Mouse (Mus musculus): Measurements from ENCODE around the gene Cacnb2.

Cacnb2 gene

DNA sequence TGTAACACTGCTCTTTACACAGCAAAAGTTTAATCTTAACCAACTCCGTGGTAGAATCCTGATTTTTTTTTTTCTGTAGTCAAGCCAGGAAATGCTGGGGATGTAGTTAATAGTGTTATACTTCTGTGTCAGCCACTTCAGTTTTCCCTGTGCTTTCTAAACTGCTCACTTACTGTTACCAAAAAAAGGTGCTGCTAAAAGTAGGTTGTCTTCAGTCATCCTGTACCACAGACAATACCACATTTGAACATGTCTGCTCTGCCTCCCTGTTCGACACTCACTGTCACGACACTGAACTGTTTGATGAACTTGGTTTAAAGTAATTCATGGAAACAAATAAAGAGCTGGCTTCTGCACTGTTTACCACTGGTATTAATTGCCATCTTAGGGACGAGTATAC is 385.6 kb downstream of the Cacnb2 start:
- DNase-seq (ENCODE audit: low spot score): no peak

DNA sequence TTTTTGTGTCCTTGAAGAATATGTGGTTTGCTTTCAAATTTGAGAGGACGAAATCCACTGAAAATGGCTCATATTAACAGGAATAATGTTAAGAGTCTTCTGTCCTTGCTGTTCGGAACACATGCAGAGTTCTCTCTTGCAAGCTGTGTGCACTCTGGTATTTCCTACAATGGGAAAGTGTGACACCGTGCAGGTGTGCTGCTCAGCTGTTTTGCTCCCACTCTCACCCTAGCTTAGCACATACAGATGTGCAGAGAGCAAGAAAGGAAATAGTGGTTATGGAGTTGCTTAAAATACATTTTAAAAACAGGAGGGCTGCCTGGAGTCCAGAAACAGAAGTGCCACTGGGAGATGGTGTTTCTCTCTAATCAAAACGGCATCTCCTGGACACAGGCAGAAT is 386.5 kb downstream of the Cacnb2 start:
- DNase-seq (ENCODE audit: low spot score): no peak

DNA sequence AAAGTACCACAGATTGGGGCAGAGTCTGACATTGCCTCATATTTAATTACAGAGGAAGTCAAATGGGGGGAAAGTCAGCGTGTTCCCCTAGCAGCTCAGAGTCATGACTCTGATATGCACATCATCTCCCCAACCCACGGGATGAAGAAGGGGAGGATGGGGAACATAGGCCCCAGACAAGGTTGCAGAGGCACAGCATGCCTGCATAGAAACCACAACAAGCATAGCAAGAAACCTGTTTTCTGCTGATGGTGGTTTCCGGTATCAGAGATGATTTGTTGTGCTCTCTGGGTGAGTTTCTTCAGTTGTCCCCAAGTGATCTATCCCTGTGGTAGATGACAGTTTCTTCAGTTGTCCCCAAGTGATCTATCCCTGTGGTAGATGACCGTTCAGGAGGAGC is 389.6 kb downstream of the Cacnb2 start:
- DNase-seq (ENCODE audit: low spot score): no peak

DNA sequence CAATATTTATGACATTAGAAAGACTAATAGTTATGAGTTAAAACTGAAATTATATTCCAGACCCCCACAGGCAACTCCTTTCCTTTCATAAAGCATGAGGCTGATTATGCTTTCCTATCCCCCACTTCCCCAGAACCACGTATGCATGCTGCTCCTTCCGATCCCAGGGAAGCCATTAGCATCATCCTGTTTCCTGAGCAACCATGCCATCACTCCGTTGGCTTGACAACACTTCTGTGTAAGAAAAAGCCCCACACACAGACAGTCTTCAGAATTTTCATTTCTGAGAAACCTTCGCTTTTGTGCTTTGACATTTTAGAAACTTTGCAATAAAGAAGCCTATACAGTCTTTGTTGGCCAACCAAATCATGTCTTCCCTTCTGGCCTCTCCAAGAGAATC is 393.1 kb downstream of the Cacnb2 start:
- DNase-seq (ENCODE audit: low spot score): no peak

DNA sequence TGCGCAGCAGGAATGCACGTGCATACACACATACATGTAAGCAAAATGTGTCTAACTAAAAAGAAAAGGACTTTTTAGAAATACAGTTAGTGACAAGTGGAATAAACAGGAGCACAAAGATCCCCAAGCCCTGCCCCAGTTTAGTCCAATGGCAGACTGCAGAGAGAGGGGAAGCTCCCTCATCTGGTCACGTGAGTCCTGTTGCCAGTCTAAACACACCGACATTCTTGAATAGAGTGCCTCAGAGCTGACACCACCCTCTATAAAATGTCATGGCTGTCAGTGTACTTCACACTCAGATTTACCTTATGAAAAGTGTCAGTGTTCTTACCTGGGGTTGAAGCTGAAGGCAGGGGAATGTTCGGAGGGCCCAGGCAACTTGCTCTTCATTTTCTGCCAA is 394.9 kb downstream of the Cacnb2 start:
- no peak for DNase-seq (ENCODE audit: low spot score)

DNA sequence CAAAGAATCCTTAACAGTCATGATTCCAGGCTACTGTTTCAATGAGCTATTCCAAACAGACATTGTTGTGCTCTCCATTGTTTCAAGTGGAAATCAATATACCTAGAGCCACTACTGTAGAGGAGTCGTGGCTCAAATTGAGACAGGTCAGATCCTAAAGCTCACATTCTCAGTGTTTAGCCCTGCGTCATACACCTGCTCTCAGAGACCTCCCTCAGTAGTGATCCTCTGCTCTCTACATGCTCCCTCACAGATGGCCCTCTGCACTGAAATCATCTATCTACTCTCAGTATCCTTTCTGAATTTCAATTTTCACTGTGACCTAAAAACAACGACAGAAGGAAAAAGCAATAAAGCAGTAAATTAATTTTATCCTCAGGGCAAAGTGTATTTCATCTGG is 404.6 kb downstream of the Cacnb2 start:
- DNase-seq (ENCODE audit: low spot score): no peak

DNA sequence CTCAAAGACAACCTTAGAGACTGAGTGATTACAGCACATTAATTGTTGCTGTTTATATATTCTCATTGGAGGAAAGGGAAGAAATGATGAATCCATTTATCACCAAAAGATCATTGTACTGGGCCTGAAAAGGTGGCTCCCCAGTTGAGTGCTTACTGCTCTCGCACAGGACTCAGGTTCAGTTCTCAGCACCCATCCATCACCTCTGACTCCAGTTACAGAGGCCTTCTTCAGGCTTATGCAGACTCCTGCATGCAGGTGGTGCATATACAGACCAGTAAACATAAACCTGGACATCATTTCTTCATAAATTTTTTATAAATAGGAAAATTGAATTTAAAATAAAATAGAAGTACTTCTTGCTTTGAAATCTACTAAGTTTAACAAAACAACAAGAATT is 405.2 kb downstream of the Cacnb2 start:
- no peak for DNase-seq (ENCODE audit: low spot score)

DNA sequence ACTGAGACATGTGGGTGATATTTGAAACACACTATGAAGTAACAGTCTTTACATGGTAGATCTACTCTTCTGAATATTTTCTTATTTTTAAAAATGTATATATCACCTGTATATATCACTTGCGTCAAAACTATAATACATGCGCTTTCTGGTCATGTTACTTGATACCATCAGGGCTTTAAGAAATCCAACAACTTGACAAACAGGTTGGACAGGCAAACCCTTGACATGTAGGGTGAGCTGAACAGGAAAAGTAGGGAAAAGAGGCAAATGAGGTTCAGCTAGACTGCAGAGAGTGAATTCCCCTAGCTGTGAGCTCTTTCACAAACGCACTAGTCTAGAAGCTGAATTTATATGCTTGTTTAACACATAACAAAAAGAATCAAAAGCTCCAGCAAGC is 423.9 kb downstream of the Cacnb2 start:
- no peak for DNase-seq (ENCODE audit: low spot score)

DNA sequence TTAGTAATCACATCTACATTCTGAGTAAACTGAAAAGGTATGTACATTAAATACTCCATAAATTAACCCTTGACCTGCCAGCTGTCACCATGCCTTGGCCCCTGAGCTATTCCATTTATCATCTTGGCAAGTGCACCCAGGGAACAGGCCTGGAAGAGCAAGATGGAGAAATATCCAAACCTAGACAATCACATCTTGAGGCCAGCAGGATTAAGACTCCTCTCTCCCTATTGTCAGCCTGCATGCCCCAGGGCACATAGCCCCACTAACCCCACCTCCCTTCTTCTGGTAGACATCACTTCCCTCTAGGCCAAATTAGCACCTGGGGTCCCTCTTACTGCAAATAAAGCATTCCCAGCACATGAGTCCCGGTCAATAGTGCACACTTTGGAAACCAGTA is 424.9 kb downstream of the Cacnb2 start:
- DNase-seq (ENCODE audit: low spot score): no peak
